Mouse (Mus musculus): ENCODE results near the gene Zfp385a.

- no peak for TF ChIP-seq CTCF (conservative IDR thresholded peaks at IDR 0.05; ENCODE audit: low read length)
- TF ChIP-seq NANOG (IDR thresholded peaks at IDR 0.05; ENCODE audit: borderline replicate concordance, low read length): no peak
- no peak for TF ChIP-seq POU5F1 (IDR thresholded peaks at IDR 0.05; ENCODE audit: borderline replicate concordance, low read length)
Measured at GRCm38 (mm10) chr15:103343008-103343407, 3.1 kb upstream of the Zfp385a start.

Data from E14TG2a.4 (cell line).